Mouse (Mus musculus) heart, embryonic 16.5 days (tissue): Measurements from ENCODE around the gene Unc5cl. TPM values are rescaled to one million over a fixed set of nuclear protein-coding genes. Genes with fewer than 3 reads are reported as not detected.

Experiments
- ATAC-seq: fragments of 200-750 bp; cut with Nextera tagmentation; replicated peaks from 2 replicates; pipeline ENCODE4 v1.8.0; 2017; ENCODE audit warnings: moderate number of reproducible peaks; ENCODE audit not compliant: insufficient read depth, low FRiP score; ENCODE audit errors: extremely low read depth
- H3K27ac ChIP-seq: fragments of 300-500 bp; sonication (generic); 2 replicates; pipeline ENCODE4 v1.5.1; 2014; ENCODE audit warnings: mild to moderate bottlenecking, low read length, control low read depth, moderate library complexity
- H3K27me3 ChIP-seq: fragments of 300-500 bp; sonication (generic); 2 replicates; pipeline ENCODE4 v1.6.1; 2014; ENCODE audit warnings: low read length, mixed read lengths; ENCODE audit not compliant: control insufficient read depth, insufficient read depth
- H3K36me3 ChIP-seq: fragments of 300-500 bp; sonication (generic); 2 replicates; pipeline ENCODE4 v1.6.1; 2014; ENCODE audit not compliant: control insufficient read depth, insufficient read depth
- H3K4me1 ChIP-seq: fragments of 300-500 bp; sonication (generic); 2 replicates; pipeline ENCODE4 v1.6.1; 2014; ENCODE audit warnings: low read length, mixed read lengths; ENCODE audit not compliant: control insufficient read depth, insufficient read depth
- H3K4me2 ChIP-seq: fragments of 300-500 bp; sonication (generic); 2 replicates; pipeline ENCODE4 v1.6.1; 2014; ENCODE audit warnings: low read depth, mild to moderate bottlenecking, control low read depth, low read length
- H3K4me3 ChIP-seq: fragments of 300-500 bp; sonication (generic); 2 replicates; pipeline ENCODE4 v1.5.1; 2014; ENCODE audit warnings: mild to moderate bottlenecking, control low read depth, low read length
- H3K9ac ChIP-seq: fragments of 300-500 bp; sonication (generic); 2 replicates; pipeline ENCODE4 v1.6.1; 2014; ENCODE audit warnings: low read length, control low read depth
- H3K9me3 ChIP-seq: fragments of 300-500 bp; sonication (generic); replicated peaks from 2 replicates; pipeline ENCODE4 v1.6.1; 2016; ENCODE audit warnings: low read length; ENCODE audit not compliant: control insufficient read depth
- WGBS: fragments of 180-500 bp; shearing (Covaris S2); extraction: QIAGEN DNeasy Blood & Tissue Kit; methylation state at CpG from one replicate; pipeline ENCODE4 v1.1.7; 2014; 5-methylcytosine and 5-hydroxymethylcytosine counted together
- polyA plus RNA-seq: library from polyadenylated mRNA; unstranded; fragments of >200 nt; fragmentation: Nextera tagmentation; extraction: Ambion mirVana; gene quantifications from 2 replicates; pipeline ENCODE4 v1.2.1, GENCODE M21; 2015

Unc5cl gene
- polyA plus RNA-seq, 1 experiment from 2014 or later = 2.0 TPM

DNA sequence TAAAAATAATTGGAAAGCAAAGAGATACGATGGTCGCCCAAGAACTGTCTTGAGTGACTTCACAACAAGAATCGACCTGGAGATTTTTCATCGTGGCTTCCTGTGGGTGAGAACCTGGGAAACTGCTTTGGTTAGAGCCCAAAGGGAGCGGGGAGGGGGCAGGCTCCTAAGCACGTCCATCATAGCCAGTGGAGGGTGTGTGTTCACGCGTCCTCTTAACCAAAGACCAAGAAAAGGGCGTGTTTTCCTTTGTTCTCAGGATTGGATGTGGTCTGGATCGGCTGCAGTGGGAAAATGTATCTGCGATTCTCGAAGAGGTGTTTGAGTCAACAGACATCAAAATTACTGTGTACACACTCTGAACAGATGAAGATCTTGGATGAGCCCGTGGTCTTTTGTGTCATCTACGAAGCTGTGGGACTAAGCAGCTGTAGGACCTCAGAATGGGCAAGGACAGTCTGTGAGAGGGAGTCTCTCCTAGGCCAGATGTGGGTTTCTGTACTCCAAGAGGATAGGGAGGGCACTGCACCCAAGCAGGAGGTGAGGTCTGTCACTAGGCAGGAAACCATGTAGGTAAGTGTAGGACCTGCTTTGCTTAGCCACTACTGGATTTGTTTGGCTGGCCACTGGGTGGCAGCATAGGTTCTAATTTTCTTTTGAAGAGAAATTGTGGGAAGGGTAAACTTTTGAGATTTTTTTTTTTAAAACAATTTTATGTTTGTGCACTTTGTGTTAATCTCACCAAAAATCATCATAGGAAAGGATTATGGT, 38.1 kb upstream of the Unc5cl start:
- Histone ChIP-seq H3K27me3 (no peaks in the 10 kb centered on the region), H3K4me2 (no peak overlapping the region), H3K9ac (no peak overlapping the region), H3K27ac (peak overlapping the region; percentile 74), H3K9me3 (no peaks in the 10 kb centered on the region), H3K4me3 (no peak overlapping the region), H3K4me1 (peaks cover 14% of the 10 kb centered on the region), H3K36me3 (peaks cover 54% of the 10 kb centered on the region)
- WGBS = 76% methylated on average over 14 of the region's 14 CpGs
- peak; percentile 47 for ATAC-seq

DNA sequence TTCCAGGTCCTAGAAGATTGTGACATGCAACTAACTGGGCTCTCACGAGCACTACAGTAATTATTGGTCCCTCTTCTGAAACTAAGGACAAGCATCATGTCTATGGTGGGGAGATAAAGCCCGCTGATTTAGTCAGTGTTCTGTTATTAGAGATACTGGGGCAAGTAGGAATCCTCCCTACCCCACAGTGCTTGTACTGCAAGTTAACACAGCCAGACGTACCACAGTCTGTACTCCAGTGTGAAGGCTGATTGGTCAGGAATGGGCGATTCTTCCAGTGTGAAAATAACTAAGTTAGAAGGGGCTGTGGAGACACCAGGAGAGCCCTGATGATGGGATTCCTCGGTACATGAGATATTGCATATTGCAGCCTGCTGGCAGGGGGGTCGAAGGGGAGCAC, 37.2 kb upstream of the Unc5cl start:
- no peak for ATAC-seq
- Histone ChIP-seq H3K4me1 (peaks cover 14% of the 10 kb centered on the region), H3K4me2 (no peak overlapping the region), H3K27ac (peak overlapping the region; percentile 45; the same call in 1 of the 2 replicates), H3K4me3 (no peak overlapping the region), H3K9me3 (no peaks in the 10 kb centered on the region), H3K36me3 (peaks cover 60% of the 10 kb centered on the region), H3K27me3 (no peaks in the 10 kb centered on the region), H3K9ac (peak overlapping the region; percentile 20; the same call in 1 of the 2 replicates)
- WGBS = 70% methylated on average over 6 of the region's 6 CpGs

DNA sequence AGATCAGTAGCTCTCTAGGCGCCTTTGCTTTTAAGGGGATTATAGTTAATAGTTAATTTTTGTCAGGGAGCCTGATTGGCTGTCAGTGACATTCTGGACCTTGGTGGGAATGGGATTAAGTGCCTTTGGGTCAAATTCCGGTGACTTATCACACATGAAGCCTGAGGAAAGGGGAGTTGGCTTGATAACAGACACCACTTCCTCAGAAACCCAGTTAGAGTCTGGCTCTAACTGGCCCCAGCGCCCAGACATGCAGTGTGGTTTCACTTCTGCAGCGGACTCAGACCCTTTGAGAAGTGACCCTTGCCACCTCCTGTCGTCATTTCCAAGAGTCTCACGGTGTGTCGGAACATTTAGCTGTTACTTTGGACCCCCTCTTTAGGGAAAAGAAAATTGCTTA, 36.5 kb upstream of the Unc5cl start:
- no peaks in the 10 kb centered on the region for H3K27me3 ChIP-seq
- WGBS = 29% methylated on average over 7 of the region's 7 CpGs
- H3K4me2 ChIP-seq = no peak overlapping the region
- H3K4me1 ChIP-seq = peaks cover 14% of the 10 kb centered on the region
- H3K36me3 ChIP-seq = peaks cover 62% of the 10 kb centered on the region
- H3K27ac ChIP-seq = peak overlapping the region; percentile 31
- H3K9ac ChIP-seq = peak overlapping the region; percentile 27; the same call in 1 of the 2 replicates
- no peaks in the 10 kb centered on the region for H3K9me3 ChIP-seq
- no peak overlapping the region for H3K4me3 ChIP-seq
- no peak for ATAC-seq

DNA sequence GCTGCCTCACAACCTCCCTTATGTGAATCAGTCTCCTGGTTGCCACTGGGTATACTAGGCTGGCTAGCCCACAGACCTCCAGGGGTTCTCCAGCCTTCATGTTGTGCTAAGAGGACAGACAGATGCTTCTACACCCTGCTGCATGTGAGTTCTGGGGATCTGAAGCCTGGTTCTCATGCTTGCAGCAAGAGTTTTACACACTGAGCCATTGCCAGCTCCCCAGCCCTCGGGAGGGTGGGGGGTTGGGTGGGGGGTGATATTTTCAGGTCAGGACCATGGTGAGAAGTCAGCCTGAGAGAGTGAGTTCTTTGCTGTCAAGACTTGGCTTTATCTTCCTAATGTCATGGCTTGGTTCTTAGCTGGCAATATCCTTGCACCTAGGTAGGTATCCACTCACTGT, 35.9 kb upstream of the Unc5cl start:
- 74% methylated on average over 1 of the region's 1 CpGs for whole genome bisulfite sequencing
- H3K36me3 ChIP-seq = peaks cover 62% of the 10 kb centered on the region
- no peak for ATAC-seq
- H3K9me3 ChIP-seq = no peaks in the 10 kb centered on the region
- peak overlapping the region; percentile 15 for H3K27ac ChIP-seq
- no peak overlapping the region for H3K4me3 ChIP-seq
- peaks cover 14% of the 10 kb centered on the region for H3K4me1 ChIP-seq
- no peaks in the 10 kb centered on the region for H3K27me3 ChIP-seq
- no peak overlapping the region for H3K9ac ChIP-seq
- no peak overlapping the region for H3K4me2 ChIP-seq

DNA sequence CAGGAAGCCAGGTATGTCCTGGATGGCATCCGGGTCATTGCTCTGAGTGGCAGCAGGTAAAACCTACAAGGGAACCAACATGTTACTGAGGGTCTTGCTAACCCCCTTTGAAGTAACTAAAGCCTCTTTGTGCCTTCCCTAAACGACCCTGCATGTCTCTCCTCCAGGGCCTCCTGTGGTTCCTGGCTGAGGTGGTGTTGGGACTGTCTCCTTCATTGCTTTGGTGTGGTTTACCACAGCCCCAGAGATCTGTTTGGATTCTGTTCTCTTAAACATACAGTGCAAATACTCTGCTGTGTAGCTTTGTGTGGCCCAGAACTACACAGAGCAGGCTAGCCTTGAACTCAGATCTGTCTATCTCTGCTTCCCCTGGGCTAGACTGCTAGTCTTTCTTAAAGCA, 35.1 kb upstream of the Unc5cl start:
- Histone ChIP-seq H3K9me3 (no peaks in the 10 kb centered on the region), H3K36me3 (peaks cover 61% of the 10 kb centered on the region), H3K4me2 (no peak overlapping the region), H3K4me3 (no peak overlapping the region), H3K9ac (no peak overlapping the region), H3K4me1 (peaks cover 17% of the 10 kb centered on the region), H3K27me3 (no peaks in the 10 kb centered on the region), H3K27ac (no peak overlapping the region)
- ATAC-seq = no peak
- WGBS = 55% methylated on average over 2 of the region's 2 CpGs

DNA sequence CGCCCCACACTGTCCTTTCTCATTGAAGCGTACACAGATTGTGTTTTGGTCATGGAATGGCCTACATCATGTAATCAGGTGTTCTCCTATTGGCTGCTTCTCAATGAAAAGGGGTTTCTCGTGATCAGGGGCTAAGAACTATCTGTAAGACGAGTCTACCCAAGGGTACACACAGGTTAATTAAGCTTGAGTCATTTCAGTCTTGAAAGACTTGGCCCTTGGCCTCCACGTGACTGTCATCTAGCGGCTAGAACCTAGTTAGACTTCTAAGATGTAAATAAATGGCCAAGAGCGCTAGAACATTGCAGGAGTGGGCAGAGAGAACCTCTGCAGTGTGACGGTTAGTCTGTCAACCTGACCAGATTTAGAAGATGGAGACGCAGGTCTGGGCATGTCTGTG, 30.5 kb upstream of the Unc5cl start:
- Histone ChIP-seq H3K9ac (no peak overlapping the region), H3K4me2 (no peak overlapping the region), H3K36me3 (peaks cover 28% of the 10 kb centered on the region), H3K4me3 (no peak overlapping the region), H3K9me3 (no peaks in the 10 kb centered on the region), H3K27ac (no peak overlapping the region), H3K27me3 (no peaks in the 10 kb centered on the region), H3K4me1 (peaks cover 47% of the 10 kb centered on the region)
- no peak for ATAC-seq
- 85% methylated on average over 9 of the region's 9 CpGs for WGBS

DNA sequence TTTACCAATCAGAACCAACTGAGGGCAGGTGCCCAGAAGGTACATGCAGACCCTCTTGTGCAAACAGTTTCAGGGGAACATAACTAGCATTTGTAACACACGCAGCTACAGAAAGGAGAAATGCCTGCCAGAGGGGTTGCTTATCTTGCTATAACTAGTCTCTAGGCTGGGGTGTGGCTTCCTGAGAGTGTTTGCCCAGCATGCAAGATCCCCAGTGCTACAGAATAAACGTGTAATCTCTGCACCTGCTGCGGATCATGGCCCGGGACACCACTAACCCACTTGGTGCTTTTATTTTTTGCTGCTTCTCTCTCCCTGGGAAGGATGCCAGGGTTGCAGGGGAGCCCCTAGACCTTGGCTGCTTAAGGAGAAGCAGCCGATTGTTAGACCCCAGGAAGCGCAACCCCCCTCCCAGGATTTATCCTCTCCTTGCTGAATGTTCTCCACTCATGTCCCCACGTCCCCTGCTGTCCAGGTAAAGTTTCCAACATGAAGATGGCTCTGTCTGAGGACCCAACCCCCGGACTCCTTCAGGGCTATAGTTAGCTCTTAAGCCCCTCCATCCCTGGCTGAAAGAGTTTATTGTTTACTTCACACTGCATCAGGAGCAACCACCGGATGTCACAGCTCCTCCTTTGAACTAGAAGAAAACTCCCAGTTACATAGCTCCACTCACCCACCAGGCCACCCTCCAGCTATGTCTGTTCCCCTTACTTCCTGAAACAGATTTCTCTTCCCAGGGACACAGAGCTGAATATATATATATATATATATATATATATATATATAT, 28.7 kb upstream of the Unc5cl start:
- Histone ChIP-seq H3K27ac (peak overlapping the region; percentile 79), H3K4me2 (peak overlapping the region; percentile 51), H3K4me1 (peaks cover 53% of the 10 kb centered on the region), H3K36me3 (peaks cover 19% of the 10 kb centered on the region), H3K9me3 (no peaks in the 10 kb centered on the region), H3K9ac (peak overlapping the region; percentile 36; the same call in 1 of the 2 replicates), H3K27me3 (no peaks in the 10 kb centered on the region), H3K4me3 (peak overlapping the region; percentile 4; the same call in 1 of the 2 replicates)
- 0 out of 2 replicates have a peak, but pooled peaks have one; percentile 42 for ATAC-seq
- 17% methylated on average over 9 of the region's 9 CpGs for WGBS

DNA sequence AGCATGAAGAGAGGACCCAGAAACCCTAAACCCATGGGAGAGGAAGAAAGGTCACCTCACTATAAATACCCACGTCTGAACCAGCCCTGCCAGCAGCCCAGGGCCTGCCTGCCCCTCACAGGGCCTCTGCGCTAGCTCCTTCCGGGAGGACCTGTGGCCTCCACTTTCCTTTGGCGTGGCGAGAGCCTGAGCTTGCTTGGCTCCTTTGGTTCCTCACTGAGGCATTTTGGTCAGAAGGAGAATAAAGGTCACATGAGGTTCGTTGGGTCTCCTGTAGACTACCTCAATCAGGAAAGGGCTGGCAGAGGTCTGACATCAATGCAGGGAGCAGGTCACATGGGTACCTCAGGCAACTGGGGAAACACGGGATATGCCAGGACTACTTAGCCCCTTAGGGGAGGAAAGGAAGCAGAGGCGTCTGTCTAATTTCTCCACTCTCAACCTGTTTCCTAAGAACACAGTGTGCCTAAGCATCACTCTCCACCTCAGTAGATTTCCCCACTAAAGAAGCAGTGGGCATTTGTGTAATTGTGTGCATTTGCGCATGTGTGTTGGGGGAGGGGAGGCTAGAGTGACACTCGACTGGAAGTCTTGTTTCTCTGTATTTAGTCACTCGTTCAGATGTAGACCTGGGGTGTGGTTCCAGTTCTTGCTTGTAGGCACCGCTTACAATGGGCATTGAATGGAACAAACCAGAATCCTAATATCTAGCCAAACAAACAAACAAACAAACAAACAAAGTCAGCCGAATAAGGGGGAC, 27.5 kb upstream of the Unc5cl start:
- 34% methylated on average over 13 of the region's 13 CpGs for WGBS
- peaks cover 11% of the 10 kb centered on the region for H3K36me3 ChIP-seq
- H3K4me3 ChIP-seq = peak overlapping the region; percentile 2; the same call in 1 of the 2 replicates
- no peaks in the 10 kb centered on the region for H3K27me3 ChIP-seq
- peak overlapping the region; percentile 55 for H3K4me2 ChIP-seq
- H3K4me1 ChIP-seq = peaks cover 53% of the 10 kb centered on the region
- ATAC-seq = no peak
- peak overlapping the region; percentile 59 for H3K9ac ChIP-seq
- H3K27ac ChIP-seq = peak overlapping the region; percentile 76
- no peaks in the 10 kb centered on the region for H3K9me3 ChIP-seq
